Mouse (Mus musculus): ENCODE results near the gene Dhcr24.

DNA sequence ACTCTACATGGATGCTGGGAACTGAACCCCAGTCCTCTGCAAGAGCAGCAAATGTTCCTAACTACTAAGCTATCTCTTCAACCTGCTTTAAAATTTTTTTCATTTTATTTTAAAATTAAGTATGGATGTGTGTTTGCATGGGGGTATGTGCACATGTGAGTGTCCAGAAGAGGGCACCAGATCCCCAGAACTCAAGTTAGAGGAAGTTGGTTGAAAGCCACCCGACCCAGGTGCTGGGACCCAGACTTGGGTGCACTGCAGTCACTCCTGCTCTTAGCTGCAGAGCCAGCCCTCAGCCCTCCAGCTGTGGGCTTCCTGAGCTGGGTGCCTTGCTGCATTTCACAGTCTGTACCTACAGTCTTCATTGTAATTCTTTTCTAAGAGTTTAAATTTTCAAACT lies 38.6 kb downstream of the Dhcr24 start:
- TF ChIP-seq CTCF (IDR thresholded peaks at IDR 0.05; ENCODE audit: borderline replicate concordance, extremely low read depth, insufficient read depth, insufficient read length) (no peak), POLR2A (IDR thresholded peaks at IDR 0.05; ENCODE audit: borderline replicate concordance, extremely low read depth, insufficient read depth, insufficient read length, poor library complexity, severe bottlenecking) (no peak)
